Mouse (Mus musculus) liver, embryonic 16.5 days (tissue): ENCODE measurements around the gene Taf15. TPM values are rescaled to one million over a fixed set of nuclear protein-coding genes. Genes with fewer than 3 reads are reported as not detected.

Experiments used
- ATAC-seq: fragments of 200-750 bp; cut with Nextera tagmentation; 2 replicates; pipeline ENCODE4 v1.8.0; 2017; ENCODE audit warnings: low read depth, mild to moderate bottlenecking, moderate number of reproducible peaks, moderate library complexity
- H3K27ac ChIP-seq: fragments of 300-500 bp; sonication (generic); 2 replicates; pipeline ENCODE4 v1.5.1; 2014; ENCODE audit warnings: mild to moderate bottlenecking, low read length
- H3K27me3 ChIP-seq: fragments of 300-500 bp; sonication (generic); 2 replicates; pipeline ENCODE4 v1.6.1; 2014; ENCODE audit warnings: low read depth, low read length, mixed read lengths; ENCODE audit not compliant: control insufficient read depth, insufficient read depth
- H3K36me3 ChIP-seq: fragments of 300-500 bp; sonication (generic); 2 replicates; pipeline ENCODE4 v1.6.1; 2014; ENCODE audit warnings: mild to moderate bottlenecking; ENCODE audit not compliant: control insufficient read depth, insufficient read depth
- H3K4me1 ChIP-seq: fragments of 300-500 bp; sonication (generic); 2 replicates; pipeline ENCODE4 v1.6.1; 2014; ENCODE audit warnings: low read depth, low read length, mixed read lengths; ENCODE audit not compliant: control insufficient read depth
- H3K4me2 ChIP-seq: fragments of 300-500 bp; sonication (generic); 2 replicates; pipeline ENCODE4 v1.6.1; 2014; ENCODE audit warnings: low read depth, low read length, mixed read lengths
- H3K4me3 ChIP-seq: fragments of 300-500 bp; sonication (generic); 2 replicates; pipeline ENCODE4 v1.5.1; 2014; ENCODE audit warnings: low read depth, mild to moderate bottlenecking, low read length
- H3K9ac ChIP-seq: fragments of 300-500 bp; sonication (generic); 2 replicates; pipeline ENCODE4 v1.6.1; 2014; ENCODE audit warnings: low read depth, low read length
- H3K9me3 ChIP-seq: fragments of 300-500 bp; sonication (generic); replicated peaks from 2 replicates; pipeline ENCODE4 v1.6.1; 2016; ENCODE audit warnings: low read length; ENCODE audit not compliant: control insufficient read depth
- whole genome bisulfite sequencing: fragments of 180-500 bp; shearing (Covaris S2); extraction: QIAGEN DNeasy Blood & Tissue Kit; methylation state at CpG from one replicate; pipeline ENCODE4 v1.1.7; 2014; ENCODE audit not compliant: insufficient replicate concordance; 5-methylcytosine and 5-hydroxymethylcytosine counted together
- polyA plus RNA-seq: library from polyadenylated mRNA; unstranded; fragments of >200 nt; fragmentation: Nextera tagmentation; extraction: Ambion mirVana; gene quantifications from 2 replicates; pipeline ENCODE4 v1.2.1, GENCODE M21; 2015

Gene Taf15
- polyA plus RNA-seq, 1 experiment from 2014 or later = 4.2 TPM

GRCm38 (mm10) chr11:83451281-83451680, 21.6 kb upstream of the Taf15 start:
- Histone ChIP-seq H3K27ac (no peak overlapping the region), H3K36me3 (no peaks in the 10 kb centered on the region), H3K4me1 (peaks cover 11% of the 10 kb centered on the region), H3K9ac (no peak overlapping the region), H3K4me3 (no peak overlapping the region), H3K27me3 (0 out of 2 replicates have a peak, but pooled peaks cover 5% of the 10 kb centered on the region), H3K9me3 (no peaks in the 10 kb centered on the region), H3K4me2 (no peak overlapping the region)
- no peak for ATAC-seq
- 75% methylated on average over 10 of the region's 10 CpGs for WGBS

DNA sequence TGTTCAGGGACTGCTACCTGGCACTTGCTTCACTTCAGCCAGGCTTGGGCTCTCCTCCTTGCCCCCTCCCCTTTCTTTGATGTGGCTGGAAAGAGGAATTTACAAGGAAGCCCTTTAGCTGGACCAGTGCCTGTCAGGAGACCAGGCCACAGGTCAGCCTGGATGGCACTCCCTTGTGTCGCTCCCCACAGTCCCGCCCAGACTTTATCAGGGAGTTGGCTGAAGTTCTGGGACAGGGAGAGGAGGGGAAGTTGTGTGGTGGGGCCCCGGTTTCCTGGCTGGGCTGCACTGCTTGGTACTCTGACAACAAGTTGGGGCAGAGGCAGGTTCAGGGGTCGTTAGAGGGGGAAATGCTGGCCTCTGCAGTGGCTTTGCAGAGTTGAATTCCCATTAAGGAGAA, 18.3 kb upstream of the Taf15 start:
- ATAC-seq = peak; percentile 50; the same call in 1 of the 2 replicates
- no peaks in the 10 kb centered on the region for H3K9me3 ChIP-seq
- H3K36me3 ChIP-seq = no peaks in the 10 kb centered on the region
- H3K9ac ChIP-seq = no peak overlapping the region
- no peaks in the 10 kb centered on the region for H3K27me3 ChIP-seq
- no peak overlapping the region for H3K4me2 ChIP-seq
- WGBS = 4% methylated on average over 4 of the region's 4 CpGs
- no peak overlapping the region for H3K27ac ChIP-seq
- H3K4me3 ChIP-seq = no peak overlapping the region
- peaks cover 11% of the 10 kb centered on the region for H3K4me1 ChIP-seq

DNA sequence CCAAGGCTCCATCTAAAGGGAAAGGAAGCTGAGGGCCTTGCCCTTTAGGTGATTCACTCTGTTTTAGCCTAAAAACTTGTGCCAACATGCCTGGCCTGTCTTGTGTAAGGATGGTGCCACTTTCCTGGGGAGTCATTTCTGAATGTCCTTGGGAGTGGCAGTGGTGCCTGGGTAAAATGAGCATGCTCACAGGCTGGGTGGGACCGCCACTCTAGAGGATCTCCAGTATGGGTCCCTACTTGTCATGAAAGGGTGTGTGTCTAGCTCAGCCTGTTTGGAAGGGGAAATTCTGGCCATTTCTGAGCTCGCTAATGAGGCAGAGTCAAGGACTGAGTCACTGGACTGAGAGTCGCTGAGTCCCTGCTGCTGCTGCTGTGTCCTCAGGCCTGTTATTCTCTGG, 17.3 kb upstream of the Taf15 start:
- Histone ChIP-seq H3K27me3 (no peaks in the 10 kb centered on the region), H3K4me1 (peaks cover 11% of the 10 kb centered on the region), H3K9me3 (no peaks in the 10 kb centered on the region), H3K27ac (no peak overlapping the region), H3K4me3 (no peak overlapping the region), H3K9ac (no peak overlapping the region), H3K4me2 (no peak overlapping the region), H3K36me3 (no peaks in the 10 kb centered on the region)
- ATAC-seq = no peak
- WGBS = 41% methylated on average over 3 of the region's 3 CpGs

- ATAC-seq = no peak
- Histone ChIP-seq H3K27me3 (peaks cover 9% of the 10 kb centered on the region), H3K4me3 (no peak overlapping the region), H3K27ac (no peak overlapping the region), H3K9me3 (no peaks in the 10 kb centered on the region), H3K4me2 (no peak overlapping the region), H3K9ac (no peak overlapping the region), H3K4me1 (peaks cover 11% of the 10 kb centered on the region), H3K36me3 (no peaks in the 10 kb centered on the region)
- 37% methylated on average over 7 of the region's 7 CpGs for WGBS
Measured at GRCm38 (mm10) chr11:83457257-83457656, 15.6 kb upstream of the Taf15 start.

DNA sequence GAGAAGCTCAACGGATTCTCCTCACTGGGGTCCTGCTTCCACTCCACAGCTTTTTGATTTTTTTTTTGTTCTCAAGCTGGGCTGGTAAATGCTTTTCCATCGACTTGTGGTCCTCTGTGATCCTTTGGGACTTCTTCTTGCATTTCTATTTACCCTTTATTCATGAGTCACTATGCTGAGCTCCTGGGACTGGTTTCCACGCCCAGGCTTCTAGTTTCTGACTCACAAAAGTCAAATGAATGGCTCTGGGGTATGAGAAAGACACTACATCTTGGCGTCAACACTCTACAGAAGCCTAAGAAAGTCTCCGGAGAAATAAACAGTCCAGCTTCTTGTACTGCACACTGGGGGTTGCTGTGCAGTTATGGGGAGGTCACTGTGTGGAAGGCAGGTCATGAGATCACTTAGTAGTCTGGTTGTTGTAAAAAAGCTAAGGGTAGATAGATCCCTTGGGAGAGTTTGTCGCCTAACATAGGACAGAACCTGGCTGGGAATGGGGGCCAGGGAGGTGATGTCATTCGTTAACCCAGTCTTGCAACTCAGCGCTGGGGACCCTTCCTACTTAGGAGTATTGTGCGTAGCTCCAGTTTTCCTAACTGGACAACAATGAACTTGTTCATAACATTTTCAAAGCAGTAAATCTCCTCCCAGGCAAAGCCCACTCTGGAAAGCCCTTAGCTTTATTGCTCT, 14.8 kb upstream of the Taf15 start:
- WGBS = 65% methylated on average over 9 of the region's 9 CpGs
- H3K27ac ChIP-seq = no peak overlapping the region

DNA sequence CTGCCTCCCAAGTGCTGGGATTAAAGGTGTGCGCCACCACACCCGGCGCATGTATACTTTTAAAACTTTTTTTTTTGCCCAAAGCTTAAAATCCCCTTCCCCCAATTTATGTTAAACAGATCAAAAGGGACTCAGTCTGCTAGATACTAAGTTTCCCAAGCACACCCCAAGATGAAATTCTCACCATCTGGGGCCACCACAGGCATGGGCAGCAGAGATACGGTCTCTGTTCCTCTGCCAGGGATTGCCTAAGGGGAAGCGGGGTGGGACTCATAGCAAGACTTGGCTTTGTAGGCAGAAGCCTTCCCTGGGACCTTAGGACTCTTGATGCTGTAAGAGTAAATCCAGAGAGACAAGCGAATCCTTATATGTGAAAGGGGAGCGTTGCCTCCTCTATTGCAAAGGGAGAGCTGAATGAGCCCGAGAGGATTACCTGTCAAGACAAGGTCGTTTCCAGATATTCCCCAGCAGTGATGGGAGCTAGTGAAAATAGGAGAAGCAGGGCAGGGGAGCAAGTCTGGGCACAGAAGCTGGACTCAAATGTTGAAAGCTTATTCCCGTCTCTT, 11.3 kb upstream of the Taf15 start:
- Histone ChIP-seq H3K4me2 (no peak overlapping the region), H3K9ac (no peak overlapping the region), H3K36me3 (no peaks in the 10 kb centered on the region), H3K9me3 (no peaks in the 10 kb centered on the region), H3K4me1 (no peaks in the 10 kb centered on the region), H3K27ac (no peak overlapping the region), H3K4me3 (no peak overlapping the region), H3K27me3 (peaks cover 34% of the 10 kb centered on the region)
- ATAC-seq = no peak
- 58% methylated on average over 10 of the region's 10 CpGs for WGBS

More for the DNA sequence above, 14.8 kb upstream of the Taf15 start:
- H3K36me3 ChIP-seq = no peaks in the 10 kb centered on the region
- H3K4me2 ChIP-seq = no peak overlapping the region
- peaks cover 17% of the 10 kb centered on the region for H3K27me3 ChIP-seq
- H3K4me1 ChIP-seq = peaks cover 11% of the 10 kb centered on the region
- no peaks in the 10 kb centered on the region for H3K9me3 ChIP-seq
- no peak overlapping the region for H3K9ac ChIP-seq
- no peak for ATAC-seq
- no peak overlapping the region for H3K4me3 ChIP-seq

DNA sequence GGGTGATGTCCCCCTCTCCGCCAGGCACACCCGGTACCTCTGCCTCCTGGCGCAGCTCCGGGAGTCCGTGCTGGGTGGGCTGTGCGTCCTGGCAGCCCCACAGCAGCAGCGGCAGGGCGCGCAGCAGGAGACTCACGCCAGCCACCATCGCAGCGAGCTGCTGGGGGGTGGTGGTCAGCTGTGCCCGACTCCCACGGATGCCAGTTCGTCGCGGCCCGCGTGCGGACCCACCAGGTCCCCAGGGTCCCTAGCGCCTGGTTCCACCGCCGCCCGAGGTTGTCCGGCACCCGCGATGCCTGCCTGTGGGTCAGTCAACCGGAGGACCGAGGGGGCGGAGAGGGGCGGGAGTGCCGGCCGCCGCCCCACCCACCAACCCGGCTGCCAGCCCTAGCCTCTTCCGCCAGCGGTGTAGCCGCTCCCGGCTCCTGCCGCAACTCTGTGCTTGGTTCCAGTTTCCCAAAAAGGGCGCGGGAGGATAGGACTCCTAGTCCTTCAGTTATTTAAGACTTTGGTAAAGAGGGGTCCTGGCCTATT, 10.1 kb upstream of the Taf15 start, which contains the start of gene Mmp28:
TSS of gene Mmp28 (minus strand) at position 361 of the 534 bp plus-strand sequence.
- Histone ChIP-seq H3K27me3 (peaks cover 34% of the 10 kb centered on the region), H3K9me3 (no peaks in the 10 kb centered on the region), H3K4me1 (no peaks in the 10 kb centered on the region), H3K4me3 (peak within 1 kb of the TSS; percentile 56), H3K27ac (no peak within 1 kb of the TSS), H3K4me2 (peak within 1 kb of the TSS; percentile 68), H3K36me3 (no peaks in the 10 kb centered on the region), H3K9ac (no peak within 1 kb of the TSS; the same call in 1 of the 2 replicates)
- peak; percentile 62; the same call in 1 of the 2 replicates for ATAC-seq
- WGBS = 0% methylated on average over 42 of the region's 42 CpGs

- 35% methylated on average over 2 of the region's 2 CpGs for WGBS
- Histone ChIP-seq H3K9me3 (no peaks in the 10 kb centered on the region), H3K36me3 (no peaks in the 10 kb centered on the region), H3K27ac (no peak overlapping the region), H3K4me3 (no peak overlapping the region), H3K9ac (no peak overlapping the region), H3K4me1 (no peaks in the 10 kb centered on the region), H3K4me2 (no peak overlapping the region), H3K27me3 (peaks cover 34% of the 10 kb centered on the region)
- ATAC-seq = no peak
Measured at GRCm38 (mm10) chr11:83465976-83466375, 6.9 kb upstream of the Taf15 start.

DNA sequence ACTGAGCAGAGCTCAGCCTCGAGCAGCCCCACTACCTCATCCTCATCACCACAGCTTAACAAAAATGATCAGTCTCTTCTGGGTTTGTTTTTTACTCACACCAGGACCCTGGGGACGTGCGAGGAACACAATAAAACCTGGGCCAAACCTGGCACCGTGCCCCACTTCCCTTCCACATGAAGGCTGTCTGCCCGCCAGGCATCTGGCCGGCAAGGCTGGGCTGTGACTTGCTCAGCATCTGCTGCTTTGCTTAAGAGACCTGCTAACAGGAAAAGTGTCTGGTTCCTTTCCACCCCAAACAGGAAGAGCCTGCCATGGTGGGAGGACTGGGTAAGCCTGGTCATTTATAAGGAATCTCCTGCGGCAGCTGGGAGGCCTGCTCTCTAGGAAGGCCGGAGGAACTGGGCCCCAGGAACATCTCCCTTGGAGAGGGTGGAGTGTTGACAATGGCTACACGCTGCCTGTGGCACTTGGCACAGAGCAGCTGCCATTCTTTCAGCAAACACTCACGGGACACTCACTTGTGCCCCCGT, 5.7 kb upstream of the Taf15 start:
- 35% methylated on average over 11 of the region's 11 CpGs for WGBS
- Histone ChIP-seq H3K9me3 (no peaks in the 10 kb centered on the region), H3K27ac (no peak overlapping the region), H3K4me3 (no peak overlapping the region), H3K4me1 (peaks cover 7% of the 10 kb centered on the region), H3K36me3 (no peaks in the 10 kb centered on the region), H3K27me3 (peaks cover 26% of the 10 kb centered on the region), H3K9ac (no peak overlapping the region), H3K4me2 (no peak overlapping the region)
- peak; percentile 28; the same call in 1 of the 2 replicates for ATAC-seq
